Mouse (Mus musculus): ENCODE results near the gene Bud31.
"Not testable (repeated sequence)": the region's sequence is repeated elsewhere in the genome, so short reads cannot be mapped to it uniquely, and the experiment has no call there.

The Bud31 gene

DNA sequence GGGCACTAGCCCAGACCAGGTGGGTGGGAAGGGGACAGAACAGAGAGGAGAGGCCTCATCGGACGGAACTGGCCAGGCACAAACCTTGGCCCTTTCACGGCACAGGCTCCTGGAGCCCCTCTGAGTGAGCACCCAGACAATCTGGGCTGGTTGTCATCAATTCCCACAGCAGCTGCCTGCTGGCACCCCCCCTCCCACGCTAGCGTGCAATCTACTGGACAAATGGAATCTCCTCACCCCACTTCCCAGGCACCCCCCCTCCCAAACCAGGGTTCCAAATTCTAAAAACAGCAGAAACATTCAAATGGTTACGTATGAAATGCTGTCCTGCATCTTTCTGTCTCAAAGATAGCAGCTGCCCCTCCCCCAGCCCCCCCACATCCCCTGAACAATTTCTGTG, 10.4 kb upstream of the Bud31 start:
- not testable (repeated sequence) for DNase-seq

DNA sequence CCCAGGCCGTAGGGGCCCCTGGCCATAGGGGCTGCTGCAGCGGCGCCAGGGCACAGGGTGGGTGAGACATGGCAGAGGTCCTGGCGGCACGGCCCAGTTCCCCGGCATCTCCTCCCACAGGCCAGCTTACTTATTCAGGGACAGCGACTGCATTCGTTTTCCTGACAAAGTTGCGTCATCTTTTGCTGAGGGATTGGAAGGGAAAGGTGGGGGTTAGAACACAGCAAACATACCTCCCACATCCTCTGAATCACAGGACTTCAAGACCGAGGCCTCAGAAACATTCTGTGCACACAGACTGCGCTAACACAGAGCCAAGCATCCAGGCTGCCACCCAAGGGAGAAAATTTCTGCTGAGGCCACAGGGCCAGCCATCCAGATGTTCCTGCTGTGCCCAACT, 10.0 kb upstream of the Bud31 start:
- DNase-seq: no peak

DNA sequence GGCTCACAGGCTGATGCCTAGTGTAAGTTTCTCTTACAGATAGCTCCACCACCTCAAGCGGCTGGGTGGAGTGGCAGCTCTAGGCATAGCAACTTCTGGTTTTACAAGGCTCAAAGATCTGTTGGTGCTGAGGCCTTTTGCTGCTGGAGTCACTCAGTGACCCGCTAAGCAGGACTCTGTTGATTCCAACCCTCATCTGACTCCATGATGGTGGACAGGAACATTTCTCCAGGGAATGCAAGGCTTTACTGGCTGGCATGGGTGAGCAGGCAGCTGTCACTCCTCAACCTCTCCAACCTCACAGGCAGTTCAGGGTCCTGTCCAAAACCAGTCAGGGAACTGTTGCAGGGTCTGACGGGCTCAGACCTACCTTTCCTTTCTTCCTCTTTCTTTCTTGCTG, 9.2 kb upstream of the Bud31 start:
- no peak for DNase-seq

DNA sequence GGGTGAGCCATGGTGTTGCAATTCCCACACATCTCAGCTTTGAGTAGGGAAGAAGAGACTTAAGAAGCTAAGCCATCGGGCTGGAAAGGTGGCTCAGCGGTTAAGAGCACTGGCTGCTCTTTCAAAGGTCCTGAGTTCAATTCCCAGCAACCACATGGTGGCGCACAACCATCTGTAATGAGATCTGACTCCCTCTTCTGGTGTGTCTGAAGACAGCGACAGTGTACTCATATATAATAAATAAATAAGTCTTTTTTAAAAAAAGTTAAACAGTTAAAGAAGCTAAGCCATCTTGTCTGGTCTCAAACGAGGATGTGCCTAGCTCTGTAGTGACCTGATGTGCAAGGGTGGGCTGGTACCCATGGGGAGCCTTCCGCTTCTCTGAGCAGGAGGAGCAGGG, 6.9 kb upstream of the Bud31 start:
- DNase-seq: not testable (repeated sequence)

DNA sequence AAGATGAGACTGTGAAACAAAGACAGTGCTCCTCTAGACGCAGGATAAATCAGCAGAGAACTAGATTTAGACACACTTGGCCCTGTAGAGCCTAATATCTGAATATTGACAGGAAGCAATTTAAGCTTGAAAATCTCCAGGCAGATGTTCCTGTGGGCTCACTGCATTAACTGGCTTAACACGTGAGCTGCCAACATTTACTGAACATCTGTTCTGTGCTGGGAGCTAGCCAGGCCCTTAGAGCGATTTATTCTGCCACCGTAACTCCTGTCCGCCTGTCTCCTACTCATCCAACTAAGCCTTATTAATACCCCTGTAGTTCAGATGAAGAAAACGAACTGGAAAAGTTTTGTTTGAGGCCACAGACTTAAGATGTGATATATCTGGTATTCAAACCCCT, 1.3 kb upstream of the Bud31 start:
- no peak for DNase-seq

DNA sequence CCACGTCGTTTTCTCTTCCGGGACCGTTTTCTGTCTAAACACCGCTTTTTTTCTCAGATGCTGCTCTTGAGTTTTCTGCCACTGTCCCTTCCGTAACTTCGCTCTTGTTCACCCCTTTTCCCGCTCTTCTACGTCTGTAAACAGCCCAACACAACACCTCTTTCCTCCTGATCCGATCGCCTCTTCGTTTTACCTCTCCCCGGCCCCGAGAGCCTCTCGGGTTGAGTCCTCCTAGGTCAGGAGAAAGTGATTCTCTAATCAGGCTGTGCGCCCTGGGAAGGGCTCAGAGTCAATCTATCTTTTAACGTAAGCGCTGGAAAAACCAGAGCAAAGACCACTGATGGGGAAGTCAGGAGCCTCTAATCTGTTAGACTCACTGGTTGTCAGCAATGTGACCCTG, 449 bp downstream of the Bud31 start:
- DNase-seq: no peak

DNA sequence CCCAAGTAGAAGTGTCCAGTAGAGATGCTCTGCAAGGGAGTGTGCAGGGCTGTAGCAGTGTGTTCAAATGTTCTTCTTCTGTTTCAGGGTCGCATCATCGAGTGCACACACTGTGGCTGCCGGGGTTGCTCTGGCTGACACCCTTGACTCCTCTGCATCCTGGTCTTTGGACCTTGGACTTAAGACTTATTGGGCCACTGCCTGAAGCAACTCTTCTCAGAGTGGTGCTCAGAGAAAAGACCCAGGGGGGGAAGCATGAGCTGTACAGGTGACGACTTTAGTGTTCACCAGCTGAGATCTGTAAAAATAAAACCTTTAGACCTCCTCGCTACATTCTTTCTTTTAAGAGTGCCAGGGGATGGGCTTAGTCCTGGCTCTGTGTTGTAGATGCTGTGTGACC, 7.6 kb downstream of the Bud31 start:
- DNase-seq: peak; percentile 77

DNA sequence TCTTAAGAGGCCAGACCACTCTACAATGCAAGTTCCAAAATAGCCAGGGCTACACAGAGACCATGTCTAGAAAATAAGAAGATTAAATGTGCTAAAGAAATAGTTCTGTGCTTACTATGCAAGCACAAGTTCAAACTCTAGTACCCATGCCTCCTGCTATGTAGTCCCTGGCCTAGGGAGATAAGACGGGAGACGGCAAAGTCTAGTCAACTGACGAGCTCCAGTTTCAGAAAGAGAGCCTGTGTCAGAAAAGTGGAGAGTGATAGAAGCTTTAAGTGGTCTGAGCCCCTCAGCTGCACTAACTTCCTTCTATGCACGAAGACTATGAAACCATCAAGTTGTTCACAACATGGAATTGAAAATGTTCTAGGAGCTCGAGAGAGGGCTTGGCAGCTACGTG, 9.1 kb downstream of the Bud31 start:
- DNase-seq: no peak

DNA sequence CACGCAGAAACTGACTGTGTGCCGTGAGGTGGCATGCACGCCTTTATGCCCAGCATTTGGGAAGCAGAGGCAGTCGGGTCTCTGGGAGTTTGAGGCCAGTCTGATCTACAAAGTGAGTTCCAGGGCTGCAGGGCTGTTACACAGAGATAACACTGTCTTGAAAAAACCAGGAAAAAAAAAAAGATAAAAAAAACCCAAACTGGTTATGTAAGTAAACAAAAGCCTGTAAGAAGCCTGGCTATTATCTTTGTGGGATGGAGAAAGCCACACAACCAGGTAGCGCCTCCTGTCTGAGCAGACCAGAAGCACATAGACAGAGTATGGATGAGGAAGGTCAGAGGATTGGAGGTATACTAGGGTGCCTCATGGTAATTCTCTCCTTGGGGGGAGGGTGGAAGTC, 12.5 kb downstream of the Bud31 start:
- DNase-seq: no peak

DNA sequence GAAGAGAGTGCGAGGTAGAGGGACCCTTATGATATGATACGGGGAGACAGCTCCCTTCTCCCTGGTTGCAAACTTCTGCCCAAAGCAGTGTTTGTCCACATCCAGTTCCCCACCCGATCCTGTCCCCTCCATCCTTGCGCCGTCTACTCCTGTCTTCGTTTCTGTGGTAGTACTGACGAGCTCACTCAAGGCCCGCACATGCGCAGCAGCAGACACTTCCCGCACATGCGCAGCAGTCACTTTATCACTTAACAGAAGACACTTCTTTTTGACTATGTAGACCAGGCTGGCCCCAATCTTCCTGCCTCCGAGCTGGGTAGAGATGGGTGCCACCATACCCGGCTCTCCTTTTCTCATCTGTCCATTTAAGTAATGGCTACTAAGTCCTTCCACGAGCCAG, 21.2 kb downstream of the Bud31 start:
- DNase-seq: no peak

DNA sequence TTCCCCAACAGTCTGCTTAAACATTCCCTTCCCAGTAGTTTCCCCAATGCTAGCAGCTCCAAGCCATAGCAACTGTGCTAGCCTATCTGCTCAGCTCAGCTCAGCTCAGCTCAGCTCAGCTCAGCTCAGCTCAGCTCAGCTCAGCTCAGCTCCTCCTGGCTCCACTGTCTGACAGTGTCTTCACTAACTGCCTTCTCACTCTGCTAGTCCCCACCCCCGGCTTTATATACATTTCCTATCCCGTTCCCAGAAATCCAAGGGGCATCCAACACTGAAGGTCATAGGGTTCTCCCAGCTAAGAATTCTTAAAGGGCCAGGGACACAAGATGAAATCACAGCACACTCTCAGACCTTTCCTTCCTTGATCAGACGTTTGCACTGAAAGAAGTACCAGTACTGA, 24.5 kb downstream of the Bud31 start:
- peak; percentile 36 for DNase-seq

DNA sequence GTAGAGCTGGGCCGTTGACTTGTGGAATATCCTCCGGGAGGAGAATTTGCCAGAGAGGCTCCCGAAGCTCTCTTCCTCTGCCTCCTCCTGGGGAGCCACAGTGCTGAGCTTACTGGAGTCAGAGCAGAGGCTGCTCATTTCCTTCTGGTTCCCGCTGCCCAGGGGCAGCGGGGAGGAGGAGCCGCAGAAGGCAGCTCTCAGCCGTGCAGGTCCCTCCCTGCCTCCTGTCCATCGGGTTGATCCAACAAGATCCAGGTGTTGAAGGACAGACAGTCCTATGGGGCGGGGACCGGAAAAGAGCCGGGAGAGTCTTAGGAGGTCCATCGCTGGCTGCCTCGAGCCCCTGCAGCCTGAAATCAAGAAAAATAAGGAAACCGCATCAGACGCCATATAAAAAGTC, 25.0 kb downstream of the Bud31 start:
- no peak for DNase-seq

DNA sequence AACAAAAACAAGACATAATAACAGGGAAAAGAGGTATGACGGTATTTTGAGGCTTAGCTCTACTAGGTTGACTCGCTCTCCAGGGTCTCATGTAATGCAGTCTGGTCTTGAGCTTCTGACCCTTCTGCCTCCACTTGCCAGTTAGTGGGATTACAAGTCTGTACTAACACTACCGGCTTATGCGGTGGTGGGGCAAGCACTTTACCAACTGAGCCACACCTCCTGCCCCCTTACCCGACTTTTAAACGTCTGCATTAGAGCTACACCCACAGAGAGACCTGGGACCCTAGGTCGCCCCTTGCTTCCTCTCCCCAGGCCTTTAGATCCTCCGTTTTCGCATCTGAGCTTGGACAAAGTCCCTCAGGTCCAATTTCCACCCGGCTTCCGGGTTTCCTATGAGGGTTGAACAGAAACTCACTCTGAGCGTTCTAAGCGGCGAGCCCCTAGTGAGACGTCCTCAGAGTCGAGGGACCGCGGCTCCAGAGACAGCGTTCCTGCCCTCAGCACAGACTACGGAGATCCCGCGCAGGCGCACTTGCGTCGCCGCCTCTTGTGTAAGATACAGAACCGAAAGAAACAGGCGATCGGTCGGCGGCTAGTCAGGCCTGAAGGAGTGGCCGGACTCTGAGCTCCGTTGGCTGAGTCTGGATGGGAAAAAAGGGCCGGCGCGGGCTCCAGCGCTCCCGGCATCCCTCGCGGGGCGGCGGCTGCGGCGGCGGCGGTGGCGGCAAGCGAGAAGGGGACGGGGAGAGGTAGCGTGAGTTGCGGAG, 26.6 kb downstream of the Bud31 start, which contains the start of the genes Ptcd1 and Cpsf4:
Ptcd1 (minus strand) TSS at position 573 of the 770 bp plus-strand sequence.
Cpsf4 (plus strand) TSS at position 678 of the 770 bp plus-strand sequence.
- peak; percentile 99 for DNase-seq

DNA sequence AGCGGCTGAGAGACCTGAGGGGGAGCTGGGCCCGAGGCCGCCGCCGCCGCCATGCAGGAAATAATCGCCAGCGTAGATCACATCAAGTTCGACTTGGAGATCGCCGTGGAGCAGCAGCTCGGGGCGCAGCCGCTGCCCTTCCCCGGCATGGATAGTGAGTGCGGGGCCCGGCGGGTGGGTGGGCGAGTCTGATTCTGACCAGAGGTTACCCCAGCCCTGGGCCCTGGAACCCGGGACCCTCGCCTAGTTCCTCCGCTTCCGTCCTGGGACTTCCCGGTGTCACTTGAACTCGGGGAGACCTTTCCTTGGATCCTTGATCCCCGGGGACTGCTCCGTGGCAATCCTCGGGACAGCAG, 27.1 kb downstream of the Bud31 start:
- no peak for DNase-seq

DNA sequence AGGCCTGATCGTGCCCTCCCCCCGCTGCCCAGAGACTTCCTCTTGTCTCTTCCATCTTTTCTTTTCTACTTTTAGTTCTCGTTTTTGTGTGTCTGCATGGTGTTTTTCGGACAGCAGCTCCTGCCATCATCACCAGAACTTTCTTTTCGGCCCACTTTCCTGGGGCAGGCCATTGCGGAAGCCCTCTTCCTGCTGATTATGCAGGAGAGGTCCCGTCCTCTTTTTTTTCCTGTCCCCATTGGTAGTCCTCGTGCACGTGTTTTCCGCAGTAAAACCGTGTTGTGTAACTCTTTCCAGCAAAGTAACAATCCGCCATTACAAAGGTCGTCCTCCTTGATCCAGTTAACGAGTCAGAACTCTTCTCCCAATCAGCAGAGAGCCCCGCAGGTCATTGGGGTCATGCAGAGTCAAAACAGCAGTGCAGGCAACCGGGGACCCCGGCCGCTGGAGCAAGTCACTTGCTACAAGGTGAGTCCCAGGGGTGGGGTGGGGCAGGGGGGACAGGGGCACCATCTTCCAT, 38.4 kb downstream of the Bud31 start:
- DNase-seq: no peak

DNA sequence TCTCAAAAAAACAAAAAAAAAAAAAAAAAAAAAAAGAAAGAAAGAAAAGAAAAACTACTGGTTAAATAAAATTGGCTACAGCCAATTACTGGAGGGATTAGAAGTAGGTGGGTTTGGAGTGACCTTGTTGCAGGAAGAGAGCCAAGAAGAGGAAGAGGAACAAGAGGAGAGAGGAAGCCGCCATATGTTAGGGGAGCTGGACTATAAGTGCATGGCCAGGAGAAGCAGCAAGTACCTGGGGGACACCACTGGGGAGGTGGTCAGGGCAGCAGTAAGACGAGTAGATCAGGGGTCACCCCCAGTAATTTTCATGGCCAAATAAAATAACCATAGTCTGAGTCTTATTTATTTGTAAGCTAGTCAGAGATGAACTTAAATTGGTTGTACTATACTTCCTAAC, 45.1 kb downstream of the Bud31 start:
- DNase-seq: no peak

DNA sequence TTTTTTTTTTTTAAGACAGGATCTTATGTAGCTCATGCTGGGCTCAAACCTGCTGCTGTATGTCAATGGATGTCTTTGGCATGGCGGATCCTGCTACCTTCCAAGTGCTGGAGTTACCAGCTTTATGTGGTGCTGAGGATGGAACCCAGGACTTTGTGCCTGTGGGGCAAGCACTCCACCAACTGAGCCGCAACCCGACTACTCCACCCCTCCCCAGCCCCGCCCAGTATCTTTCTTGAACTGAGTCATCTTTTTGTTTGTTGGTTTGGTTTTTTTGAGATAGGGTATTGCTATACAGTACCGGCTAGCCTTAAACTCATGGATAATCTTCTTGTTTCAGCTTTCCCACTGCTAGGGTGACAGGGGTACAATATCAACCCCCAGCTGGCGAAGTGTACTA, 49.3 kb downstream of the Bud31 start:
- DNase-seq: no peak

DNA sequence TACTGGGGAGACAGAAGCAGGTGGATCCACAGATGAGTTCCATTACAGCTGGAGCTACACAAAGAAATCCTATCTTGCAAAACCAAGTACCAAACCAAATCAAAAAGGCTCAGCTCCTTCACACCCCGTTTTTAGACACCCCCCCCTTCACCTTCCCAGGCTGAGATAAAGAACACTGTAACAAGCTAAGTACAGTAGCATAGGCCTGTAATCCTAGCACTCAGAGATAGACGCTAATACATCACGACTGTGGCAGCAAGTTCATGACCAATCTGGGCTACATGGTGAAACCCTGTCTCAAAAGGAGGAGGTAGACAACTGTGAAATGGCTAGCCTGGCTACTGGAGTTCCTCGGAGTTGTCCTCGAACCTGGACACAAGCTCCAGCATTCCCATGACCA, 50.2 kb downstream of the Bud31 start:
- no peak for DNase-seq

DNA sequence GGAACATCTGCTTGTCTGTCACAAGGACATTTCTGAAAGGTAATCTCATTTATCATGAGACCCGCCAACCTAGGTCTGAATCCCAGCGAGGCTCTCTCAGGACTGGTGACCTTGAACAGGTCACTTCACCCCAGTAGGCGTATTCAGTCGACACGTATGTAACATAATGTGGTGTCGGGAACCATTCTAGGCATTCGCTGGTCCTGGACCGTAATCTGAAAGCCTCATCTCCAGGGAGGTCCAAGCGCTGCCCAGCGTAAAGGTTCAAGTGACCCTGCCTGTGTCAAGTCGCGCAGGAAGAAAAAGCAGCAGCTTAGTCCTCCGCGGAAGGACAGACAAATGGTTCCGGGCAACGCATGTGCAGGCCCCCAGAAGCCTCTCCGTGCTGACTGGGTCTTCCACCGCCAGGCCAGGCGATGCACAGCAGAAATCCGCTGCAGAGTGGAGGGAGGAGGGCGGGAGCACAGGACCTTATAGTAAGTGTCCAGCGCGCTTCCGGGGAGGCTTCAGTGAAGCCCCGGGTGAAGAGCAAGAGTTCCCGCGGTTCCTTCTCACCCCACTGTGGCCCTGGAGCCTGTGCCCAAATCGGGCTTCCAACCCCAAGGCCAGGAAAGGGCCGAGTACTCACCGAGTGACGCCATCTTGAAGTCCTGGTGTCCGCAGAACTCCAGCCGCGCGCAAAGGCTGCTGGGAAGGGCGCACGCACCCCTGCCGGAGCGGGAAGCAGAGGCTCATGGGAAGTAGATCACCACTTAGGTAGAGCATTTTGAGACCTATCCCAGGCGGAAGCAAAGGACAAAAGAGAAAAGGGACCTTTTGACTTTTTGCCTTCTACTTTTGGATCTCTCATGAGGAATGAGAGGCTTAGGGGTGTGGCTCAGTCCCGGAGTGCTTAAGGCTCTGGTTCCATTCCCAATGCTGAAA, 51.0 kb downstream of the Bud31 start:
- peak; percentile 95 for DNase-seq

DNA sequence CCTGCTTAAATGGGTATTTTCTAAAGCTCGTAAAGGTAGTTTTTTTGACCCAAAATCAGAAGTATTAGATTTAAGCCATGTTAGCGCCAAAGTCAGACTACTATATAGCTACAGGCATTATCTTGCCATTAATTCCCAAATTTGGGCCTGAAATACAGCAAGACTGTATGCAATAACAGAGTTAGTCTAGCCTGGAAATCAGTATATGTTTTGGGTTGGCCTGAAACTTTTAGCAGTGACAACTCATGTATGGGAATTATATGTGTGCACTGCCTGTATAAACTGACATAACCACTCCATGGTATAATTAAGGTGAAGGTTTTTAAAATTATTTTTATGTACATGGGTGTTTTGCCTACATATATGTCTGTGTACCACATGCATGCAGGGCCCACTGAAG, 51.8 kb downstream of the Bud31 start, which contains the start of gene Atp5j2:
Atp5j2 (minus strand) TSS at position 101 of the 400 bp plus-strand sequence.
- DNase-seq: no peak
